Mouse (Mus musculus) heart, postnatal 25 days (tissue): ENCODE measurements around the gene Tspan14. TPM values are rescaled to one million over a fixed set of nuclear protein-coding genes. Genes with fewer than 3 reads are reported as not detected.

Source experiments
- DNase-seq: peaks from one replicate; pipeline ENCODE4 v3.0.0; 2022; ENCODE audit warnings: low spot score
- intact Hi-C: fragments of 180-260 bp; cut with DNase I; formaldehyde crosslinking; loops from one replicate; pipeline ENCODE4 v1.15.1; 2025
- total RNA-seq, 2 experiments: library from RNA; stranded (reverse); gene quantifications; 2 replicates each; pipeline ENCODE4 v1.2.3; 2021

Tspan14 gene
- total RNA-seq, 2 experiments from 2014 or later: 17.1 to 18.1 TPM

- no peak for DNase-seq
- intact Hi-C loops: loop anchor here (1.0 kb wide), 1 partner anchor 8 kb away; no protein-coding TSS in a partner anchor
Observed at GRCm38 (mm10) chr14:40955596-40956251, 10.9 kb downstream of the Tspan14 start.

GRCm38 (mm10) chr14:40955146-40955545 is 11.5 kb downstream of the Tspan14 start:
- intact Hi-C loops: no loop called here
- DNase-seq: no peak

GRCm38 (mm10) chr14:40953381-40953780 is 13.2 kb downstream of the Tspan14 start:
- DNase-seq: no peak
- intact Hi-C loops: no loop called here

- intact Hi-C loops: no loop called here
Observed at GRCm38 (mm10) chr14:40952715-40953114, 13.9 kb downstream of the Tspan14 start.

GRCm38 (mm10) chr14:40952301-40952700 is 14.3 kb downstream of the Tspan14 start:
- intact Hi-C loops: no loop called here
- DNase-seq: no peak

More at GRCm38 (mm10) chr14:40952715-40953114, 13.9 kb downstream of the Tspan14 start:
- DNase-seq: no peak

- DNase-seq: no peak
- intact Hi-C loops: no loop called here
Observed at GRCm38 (mm10) chr14:40949730-40950614, 16.6 kb downstream of the Tspan14 start.

- DNase-seq: no peak
- intact Hi-C loops: no loop called here
Observed at GRCm38 (mm10) chr14:40949047-40949446, 17.6 kb downstream of the Tspan14 start.

- no peak for DNase-seq
- intact Hi-C loops: no loop called here
Observed at GRCm38 (mm10) chr14:40948522-40948921, 18.1 kb downstream of the Tspan14 start.

- DNase-seq: no peak
- intact Hi-C loops: loop anchor here (1.0 kb wide), 1 partner anchor 9 kb away; no protein-coding TSS in a partner anchor
Observed at GRCm38 (mm10) chr14:40947431-40948394, 18.9 kb downstream of the Tspan14 start.

- no peak for DNase-seq
- intact Hi-C loops: loop anchor here (5.0 kb wide), 1 partner anchor 52 kb away; the partner anchor contains the start of gene Sh2d4b
Observed at GRCm38 (mm10) chr14:40943802-40944201, 22.8 kb downstream of the Tspan14 start.

GRCm38 (mm10) chr14:40942429-40942828 is 24.2 kb downstream of the Tspan14 start:
- DNase-seq: no peak
- intact Hi-C loops: loop anchor here (5.0 kb wide), 1 partner anchor 50 kb away; the partner anchor contains the start of gene Sh2d4b

GRCm38 (mm10) chr14:40938380-40938987 is 28.1 kb downstream of the Tspan14 start:
- DNase-seq: no peak
- intact Hi-C loops: no loop called here

GRCm38 (mm10) chr14:40937052-40937451 is 29.6 kb downstream of the Tspan14 start:
- intact Hi-C loops: no loop called here
- no peak for DNase-seq

- intact Hi-C loops: no loop called here
- no peak for DNase-seq
Observed at GRCm38 (mm10) chr14:40935481-40935880, 31.1 kb downstream of the Tspan14 start.

GRCm38 (mm10) chr14:40935054-40935453 is 31.6 kb downstream of the Tspan14 start:
- no peak for DNase-seq
- intact Hi-C loops: no loop called here

- DNase-seq: no peak
- intact Hi-C loops: loop anchor here (2.0 kb wide), 1 partner anchor 31 kb away; no protein-coding TSS in a partner anchor
Observed at GRCm38 (mm10) chr14:40933328-40933727, 33.3 kb downstream of the Tspan14 start.

- intact Hi-C loops: loop anchor here (2.0 kb wide), 1 partner anchor 33 kb away; no protein-coding TSS in a partner anchor
- no peak for DNase-seq
Observed at GRCm38 (mm10) chr14:40932225-40932624, 34.4 kb downstream of the Tspan14 start.

GRCm38 (mm10) chr14:40931115-40931829 is 35.3 kb downstream of the Tspan14 start:
- intact Hi-C loops: no loop called here
- DNase-seq: no peak
